Mouse (Mus musculus) liver, postnatal 0 days (tissue): ENCODE results near the gene Rere. TPM values are rescaled to one million over a fixed set of nuclear protein-coding genes. Genes with fewer than 3 reads are reported as not detected.

Source experiments
- ATAC-seq: fragments of 200-750 bp; cut with Nextera tagmentation; 2 replicates; pipeline ENCODE4 v1.8.0; 2017; ENCODE audit warnings: mild to moderate bottlenecking, moderate library complexity
- DNase-seq: peaks from one replicate; pipeline ENCODE4 v3.0.0-alpha.2; 2016
- H3K27ac ChIP-seq: fragments of 300-500 bp; sonication (generic); 2 replicates; pipeline ENCODE4 v1.5.1; 2014; ENCODE audit warnings: antibody characterized with exemption, moderate library complexity, mild to moderate bottlenecking, low read depth
- H3K27me3 ChIP-seq: fragments of 300-500 bp; sonication (generic); 2 replicates; pipeline ENCODE4 v1.6.1; 2014; ENCODE audit warnings: low read length, control low read depth, mixed read lengths; ENCODE audit not compliant: insufficient read depth
- H3K36me3 ChIP-seq: fragments of 300-500 bp; sonication (generic); replicated peaks from 2 replicates; pipeline ENCODE4 v1.6.1; 2014; ENCODE audit warnings: mild to moderate bottlenecking, control low read depth, low read length, moderate library complexity, mixed read lengths; ENCODE audit not compliant: insufficient read depth
- H3K4me1 ChIP-seq: fragments of 300-500 bp; sonication (generic); 2 replicates; pipeline ENCODE4 v1.6.1; 2014; ENCODE audit warnings: antibody characterized with exemption, mild to moderate bottlenecking, control low read depth; ENCODE audit not compliant: insufficient read depth
- H3K4me2 ChIP-seq: fragments of 300-500 bp; sonication (generic); 2 replicates; pipeline ENCODE4 v1.6.1; 2014; ENCODE audit warnings: low read depth, mild to moderate bottlenecking, low read length, moderate library complexity, mixed read lengths
- H3K4me3 ChIP-seq: fragments of 300-500 bp; sonication (generic); 2 replicates; pipeline ENCODE4 v1.5.1; 2014; ENCODE audit warnings: low read depth, low read length
- H3K9ac ChIP-seq: fragments of 300-500 bp; sonication (generic); replicated peaks from 2 replicates; pipeline ENCODE4 v1.6.1; 2014; ENCODE audit warnings: mild to moderate bottlenecking, moderate library complexity
- H3K9me3 ChIP-seq: fragments of 300-500 bp; sonication (generic); 2 replicates; pipeline ENCODE4 v1.6.1; 2016; ENCODE audit warnings: mild to moderate bottlenecking, control low read depth, low read length, mixed read lengths
- CTCF ChIP-seq: sonication (generic); IDR thresholded peaks from 2 replicates; pipeline ENCODE4 v1.5.1; 2016; ENCODE audit warnings: antibody characterized with exemption, low read depth
- EP300 ChIP-seq: IDR thresholded peaks from 2 replicates; pipeline ENCODE4 v1.6.1; 2016; ENCODE audit warnings: antibody characterized with exemption, low read depth, mild to moderate bottlenecking
- WGBS: fragments of 180-500 bp; shearing (Covaris S2); extraction: QIAGEN DNeasy Blood & Tissue Kit; methylation state at CpG from one replicate; pipeline ENCODE4 v1.1.7; 2014; ENCODE audit not compliant: insufficient replicate concordance; 5-methylcytosine and 5-hydroxymethylcytosine counted together
- polyA plus RNA-seq: library from polyadenylated mRNA; unstranded; fragments of >200 nt; fragmentation: Nextera tagmentation; extraction: Ambion mirVana; gene quantifications from 2 replicates; pipeline ENCODE4 v1.2.1, GENCODE M21; 2015

Gene Rere
- polyA plus RNA-seq, 1 experiment from 2014 or later, result 4.3 TPM

DNA sequence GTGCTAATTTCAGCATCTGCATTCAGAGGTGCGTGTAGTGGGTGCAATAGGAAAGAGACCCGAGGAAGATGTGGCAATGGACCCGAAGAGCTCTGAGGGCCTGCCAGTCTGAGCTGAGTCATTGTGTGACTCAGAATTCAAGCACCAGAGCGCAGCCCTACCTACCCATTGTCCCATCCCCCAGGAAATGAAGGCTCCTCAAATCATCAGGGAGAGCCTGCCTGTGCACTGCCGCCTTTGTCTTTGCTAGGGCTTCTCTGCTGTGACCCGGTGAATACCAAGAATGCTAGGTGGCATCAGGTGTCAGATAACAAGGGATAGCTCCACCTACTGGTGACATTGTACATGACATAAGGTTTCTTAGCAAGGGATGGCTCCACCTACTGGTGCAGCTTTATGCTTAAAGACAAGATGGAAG lies 41.5 kb upstream of the Rere start:
- TF ChIP-seq EP300 (peak; percentile 15; the same call in 1 of the 2 replicates), CTCF (peak; percentile 99)
- H3K4me3 ChIP-seq, result peak overlapping the region; percentile 81; the same call in 1 of the 2 replicates
- H3K9me3 ChIP-seq, result no peaks in the 10 kb centered on the region
- peak overlapping the region; percentile 62 for H3K27ac ChIP-seq
- ATAC-seq (0 out of 2 replicates have a peak, but pooled peaks have one; percentile 1), DNase-seq (peak; percentile 78)
- 10% methylated on average over 6 of the region's 6 CpGs for WGBS
- peak overlapping the region; percentile 85 for H3K4me2 ChIP-seq
- H3K36me3 ChIP-seq, result peaks cover 45% of the 10 kb centered on the region
- H3K9ac ChIP-seq, result no peak overlapping the region
- no peaks in the 10 kb centered on the region for H3K27me3 ChIP-seq
- H3K4me1 ChIP-seq, result peaks cover 44% of the 10 kb centered on the region

- Histone ChIP-seq H3K27me3 (no peaks in the 10 kb centered on the region), H3K36me3 (peaks cover 45% of the 10 kb centered on the region), H3K9me3 (no peaks in the 10 kb centered on the region), H3K4me3 (no peak overlapping the region), H3K4me2 (peak overlapping the region; percentile 85), H3K27ac (no peak overlapping the region), H3K9ac (no peak overlapping the region), H3K4me1 (peaks cover 44% of the 10 kb centered on the region)
- no peak for TF ChIP-seq CTCF
- no peak for TF ChIP-seq EP300
- 83% methylated on average over 1 of the region's 1 CpGs for whole genome bisulfite sequencing
- ATAC-seq (no peak), DNase-seq (no peak)
These were observed 41.0 kb upstream of the Rere start for GRCm38 (mm10) chr4:150240381-150240886.

DNA sequence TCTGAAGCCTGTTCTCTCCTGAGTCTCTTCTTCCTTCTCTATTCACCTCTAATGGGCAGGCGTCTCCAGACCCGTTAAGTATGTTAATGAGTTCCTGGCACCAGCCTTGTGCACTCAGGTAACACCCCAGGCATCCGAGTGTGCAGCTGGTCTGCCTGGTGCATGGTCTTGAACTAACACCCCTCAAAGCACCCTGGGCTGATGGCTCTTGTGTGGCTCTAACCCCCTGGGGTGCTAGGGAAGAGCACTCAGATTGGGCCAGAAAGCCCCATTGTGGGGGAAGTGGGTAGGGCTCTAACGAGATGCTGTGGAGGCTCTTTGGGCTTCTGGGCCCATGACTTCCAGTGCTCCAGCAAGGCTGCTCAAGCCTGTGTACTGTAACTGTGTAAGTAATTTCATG lies 39.7 kb upstream of the Rere start:
- Histone ChIP-seq H3K9me3 (no peaks in the 10 kb centered on the region), H3K4me3 (no peak overlapping the region), H3K36me3 (peaks cover 56% of the 10 kb centered on the region), H3K27ac (no peak overlapping the region), H3K9ac (no peak overlapping the region), H3K4me2 (no peak overlapping the region), H3K4me1 (peaks cover 44% of the 10 kb centered on the region), H3K27me3 (no peaks in the 10 kb centered on the region)
- TF ChIP-seq CTCF (no peak), EP300 (no peak)
- ATAC-seq (no peak), DNase-seq (no peak)
- 80% methylated on average over 4 of the region's 4 CpGs for WGBS

- ATAC-seq, result no peak
- H3K4me2 ChIP-seq, result no peak overlapping the region
- H3K9ac ChIP-seq, result no peak overlapping the region
- peaks cover 66% of the 10 kb centered on the region for H3K36me3 ChIP-seq
- H3K4me3 ChIP-seq, result no peak overlapping the region
- no peaks in the 10 kb centered on the region for H3K9me3 ChIP-seq
- TF ChIP-seq EP300, result no peak
- no peak for TF ChIP-seq CTCF
- H3K27me3 ChIP-seq, result no peaks in the 10 kb centered on the region
- DNase-seq, result no peak
- 54% methylated on average over 5 of the region's 5 CpGs for WGBS
- H3K27ac ChIP-seq, result no peak overlapping the region
- H3K4me1 ChIP-seq, result peaks cover 41% of the 10 kb centered on the region
These were observed 38.7 kb upstream of the Rere start for GRCm38 (mm10) chr4:150242745-150243144.

GRCm38 (mm10) chr4:150245876-150246275 lies 35.6 kb upstream of the Rere start:
- TF ChIP-seq CTCF, result no peak
- H3K27ac ChIP-seq, result no peak overlapping the region

DNA sequence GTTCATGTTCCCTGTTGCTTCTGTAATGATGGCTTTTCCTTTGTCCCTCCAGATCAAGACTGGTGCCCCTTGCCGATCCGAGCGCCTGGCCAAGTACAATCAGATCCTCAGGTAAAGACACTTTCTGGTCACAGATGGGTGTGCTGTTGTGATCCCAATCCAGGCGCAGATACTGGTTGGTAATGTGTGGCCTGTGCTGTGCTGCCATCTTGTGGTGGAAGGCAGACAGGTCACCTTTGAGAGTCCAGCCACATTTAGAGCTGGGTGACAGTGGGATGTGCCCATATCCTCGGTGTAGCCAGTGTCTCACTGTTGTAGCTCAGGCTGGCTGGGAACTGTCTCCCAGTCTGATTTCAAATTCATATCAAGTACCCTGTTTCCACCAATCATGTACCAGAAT lies 33.4 kb upstream of the Rere start:
- no peak overlapping the region for H3K27ac ChIP-seq
- 0 out of 2 replicates have a peak, but pooled peaks cover 3% of the 10 kb centered on the region for H3K4me1 ChIP-seq
- H3K36me3 ChIP-seq, result peaks cover 58% of the 10 kb centered on the region
- no peaks in the 10 kb centered on the region for H3K9me3 ChIP-seq
- peak; percentile 96 for TF ChIP-seq CTCF
- TF ChIP-seq EP300, result no peak
- H3K27me3 ChIP-seq, result no peaks in the 10 kb centered on the region
- no peak overlapping the region for H3K4me3 ChIP-seq
- DNase-seq (peak; percentile 77), ATAC-seq (peak; percentile 49)
- no peak overlapping the region for H3K4me2 ChIP-seq
- no peak overlapping the region for H3K9ac ChIP-seq
- WGBS, result 69% methylated on average over 5 of the region's 5 CpGs

More at GRCm38 (mm10) chr4:150245876-150246275, 35.6 kb upstream of the Rere start:
- H3K4me2 ChIP-seq, result no peak overlapping the region
- no peaks in the 10 kb centered on the region for H3K9me3 ChIP-seq
- no peak overlapping the region for H3K4me3 ChIP-seq
- ATAC-seq (no peak), DNase-seq (no peak)
- 58% methylated on average over 2 of the region's 2 CpGs for WGBS
- H3K9ac ChIP-seq, result no peak overlapping the region
- no peaks in the 10 kb centered on the region for H3K27me3 ChIP-seq
- H3K36me3 ChIP-seq, result peaks cover 78% of the 10 kb centered on the region
- peaks cover 19% of the 10 kb centered on the region for H3K4me1 ChIP-seq

GRCm38 (mm10) chr4:150248917-150249316 lies 32.5 kb upstream of the Rere start:
- Histone ChIP-seq H3K4me3 (no peak overlapping the region), H3K4me2 (no peak overlapping the region), H3K36me3 (peaks cover 49% of the 10 kb centered on the region), H3K9me3 (no peaks in the 10 kb centered on the region), H3K9ac (no peak overlapping the region), H3K27ac (no peak overlapping the region), H3K4me1 (no peaks in the 10 kb centered on the region), H3K27me3 (no peaks in the 10 kb centered on the region)
- TF ChIP-seq CTCF (no peak), EP300 (no peak)
- DNase-seq (no peak), ATAC-seq (no peak)
- 79% methylated on average over 5 of the region's 5 CpGs for WGBS
